Mouse (Mus musculus) heart, postnatal 14 days (tissue): ENCODE data around the gene Gm5615. TPM values are rescaled to one million over a fixed set of nuclear protein-coding genes. Genes with fewer than 3 reads are reported as not detected.

Experiments
- DNase-seq, 2 experiments: peaks; one replicate each; pipeline ENCODE4 v3.0.0; 2021 to 2022
- intact Hi-C: fragments of 180-260 bp; cut with DNase I; formaldehyde crosslinking; loops from one replicate; pipeline ENCODE4 v1.15.1; 2025
- long read RNA-seq, 2 experiments: library from polyadenylated mRNA; stranded (forward); transcript quantifications; one replicate each; pipeline ENCODE4 v2.0.0; 2021
- total RNA-seq, 2 experiments: library from RNA; stranded (reverse); gene quantifications; 2 replicates each; pipeline ENCODE4 v1.2.3; 2021

Gm5615 gene
- not detected for total RNA-seq
- long read RNA-seq, experiment 1 = 0 reads
- long read RNA-seq, experiment 2 = 0 reads

DNA sequence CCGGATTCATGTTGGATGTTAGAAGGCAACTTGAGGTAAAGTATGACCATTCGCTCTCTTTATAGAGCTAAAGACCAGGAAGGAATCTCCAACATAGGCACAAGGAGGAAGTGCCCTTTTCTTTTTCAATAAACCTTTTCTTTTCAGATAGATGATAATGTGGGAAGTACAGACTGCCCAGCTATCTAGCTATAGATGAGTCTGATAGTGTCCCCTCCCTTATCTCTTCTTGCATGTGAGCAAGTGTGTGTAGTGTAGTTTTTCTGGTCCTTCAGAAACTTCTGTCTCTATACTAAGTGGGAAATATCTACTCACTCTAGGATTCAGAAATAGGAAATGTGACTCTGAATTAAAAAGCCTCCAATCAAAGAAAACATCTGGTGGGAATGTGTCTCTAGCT, at the start of gene Gm5615:
Gene Gm5615 (minus strand): TSS at position 101 of the 400 bp plus-strand sequence.
- DNase-seq = no peak

GRCm38 (mm10) chr9:36582535-36582934, 40.8 kb upstream of the Gm5615 start, which contains the start of gene Gm17689:
Gene Gm17689, minus strand, starts transcription at chr9:36582635.
- DNase-seq = no peak
- intact Hi-C loops = no loop called here

More for the DNA sequence above, at the start of gene Gm5615:
- intact Hi-C loops = no loop called here

GRCm38 (mm10) chr9:36504211-36504610, 37.6 kb downstream of the Gm5615 start:
- DNase-seq = no peak
- intact Hi-C loops = no loop called here

DNA sequence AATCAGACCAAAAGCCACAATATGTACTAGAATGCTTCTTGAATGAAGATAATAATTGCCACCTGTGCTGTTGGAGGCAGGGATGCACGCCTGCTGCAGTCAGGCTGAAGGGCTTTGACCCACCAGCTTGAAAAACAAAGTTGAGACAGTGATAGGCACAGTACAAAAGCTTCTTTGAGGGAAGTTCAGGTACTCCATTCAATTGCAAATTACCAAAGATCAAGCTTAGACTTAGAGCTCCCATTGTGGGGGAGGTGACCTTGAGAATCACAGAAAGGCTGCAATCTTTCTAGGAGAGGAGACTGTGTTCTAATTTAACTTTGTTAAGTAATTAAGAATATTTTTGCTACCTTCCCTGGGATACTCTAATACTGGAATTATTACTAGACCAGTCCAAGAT, 45.9 kb downstream of the Gm5615 start:
- intact Hi-C loops = no loop called here
- DNase-seq = no peak

GRCm38 (mm10) chr9:36494501-36495220, 47.1 kb downstream of the Gm5615 start:
- intact Hi-C loops = no loop called here
- DNase-seq = no peak

Other genes starting within 250 kb of the Gm5615 start
- not detected for gene Gm7257, start 110.1 kb downstream of the Gm5615 start, total RNA-seq
- gene Gm9513, start 66.3 kb downstream of the Gm5615 start, total RNA-seq = not detected
- gene Gm17689, start 40.7 kb upstream of the Gm5615 start, total RNA-seq = not detected
- gene A630095E13Rik, start 101.4 kb upstream of the Gm5615 start, total RNA-seq = not detected
- not detected for gene Acrv1, start 151.3 kb upstream of the Gm5615 start, total RNA-seq
- 1 to 10 TPM; 1.3 to 3.6 TPM for gene Chek1, start 185.1 kb upstream of the Gm5615 start, total RNA-seq
- gene Stt3a, start 225.7 kb upstream of the Gm5615 start, total RNA-seq = 10 to 100 TPM; 69.0 to 76.8 TPM